Mouse (Mus musculus) midbrain, postnatal 0 days (tissue): ENCODE measurements around the gene Ap1m1. TPM values are rescaled to one million over a fixed set of nuclear protein-coding genes. Genes with fewer than 3 reads are reported as not detected.

Experiments
- ATAC-seq: fragments of 200-750 bp; cut with Nextera tagmentation; 2 replicates; pipeline ENCODE4 v1.8.0; 2017; ENCODE audit warnings: moderate number of reproducible peaks, mild to moderate bottlenecking, moderate TSS enrichment, moderate library complexity; ENCODE audit not compliant: low FRiP score
- DNase-seq: peaks from one replicate; pipeline ENCODE4 v3.0.0-alpha.2; 2015; ENCODE audit warnings: low spot score
- H3K27ac ChIP-seq: fragments of 300-500 bp; sonication (generic); 2 replicates; pipeline ENCODE4 v1.5.1; 2014; ENCODE audit warnings: low read depth, mild to moderate bottlenecking, low read length, mixed read lengths
- H3K27me3 ChIP-seq: fragments of 300-500 bp; sonication (generic); 2 replicates; pipeline ENCODE4 v1.6.1; 2014; ENCODE audit warnings: low read length, control low read depth, mixed read lengths; ENCODE audit not compliant: insufficient read depth
- H3K36me3 ChIP-seq: fragments of 300-500 bp; sonication (generic); 2 replicates; pipeline ENCODE4 v1.6.1; 2014; ENCODE audit warnings: low read length, control low read depth, mixed read lengths; ENCODE audit not compliant: insufficient read depth
- H3K4me1 ChIP-seq: fragments of 300-500 bp; sonication (generic); 2 replicates; pipeline ENCODE4 v1.6.1; 2014; ENCODE audit warnings: mild to moderate bottlenecking, control low read depth, antibody characterized with exemption, low read length, mixed read lengths; ENCODE audit not compliant: insufficient read depth
- H3K4me2 ChIP-seq: fragments of 300-500 bp; sonication (generic); 2 replicates; pipeline ENCODE4 v1.6.1; 2014; ENCODE audit warnings: low read depth, mild to moderate bottlenecking, low read length, mixed read lengths; ENCODE audit not compliant: poor library complexity, severe bottlenecking
- H3K4me3 ChIP-seq: fragments of 300-500 bp; sonication (generic); 2 replicates; pipeline ENCODE4 v1.5.1; 2014; ENCODE audit warnings: low read depth, mild to moderate bottlenecking, low read length, moderate library complexity
- H3K9ac ChIP-seq: fragments of 300-500 bp; sonication (generic); replicated peaks from 2 replicates; pipeline ENCODE4 v1.6.1; 2014; ENCODE audit warnings: mild to moderate bottlenecking, low read length, moderate library complexity, mixed read lengths; ENCODE audit not compliant: poor library complexity, severe bottlenecking
- H3K9me3 ChIP-seq: fragments of 300-500 bp; sonication (generic); 2 replicates; pipeline ENCODE4 v1.6.1; 2016; ENCODE audit warnings: low read length, control low read depth
- CTCF ChIP-seq: IDR thresholded peaks from 2 replicates; pipeline ENCODE4 v1.5.1; 2016; ENCODE audit warnings: antibody characterized with exemption, mild to moderate bottlenecking
- WGBS: fragments of 180-500 bp; shearing (Covaris S2); extraction: QIAGEN DNeasy Blood & Tissue Kit; methylation state at CpG from one replicate; pipeline ENCODE4 v1.1.7; 2014; 5-methylcytosine and 5-hydroxymethylcytosine counted together
- polyA plus RNA-seq: library from polyadenylated mRNA; unstranded; fragments of >200 nt; fragmentation: Nextera tagmentation; extraction: Ambion mirVana; gene quantifications from 2 replicates; pipeline ENCODE4 v1.2.1, GENCODE M21; 2015
- total RNA-seq: library from RNA; depleted of rRNA; stranded (reverse); fragments of >200 nt; gene quantifications from 2 replicates; pipeline ENCODE4 v1.2.3, GENCODE M21; 2014; rRNA removed

The Ap1m1 gene
- total and polyA plus RNA-seq, 2 experiments from 2014 or later = 81.8 to 252 TPM

- Histone ChIP-seq H3K27me3 (no peaks in the 10 kb centered on the region), H3K27ac (no peak overlapping the region), H3K4me1 (no peaks in the 10 kb centered on the region), H3K4me3 (no peak overlapping the region), H3K9me3 (no peaks in the 10 kb centered on the region), H3K36me3 (no peaks in the 10 kb centered on the region), H3K4me2 (no peak overlapping the region), H3K9ac (no peak overlapping the region)
- WGBS = 67% methylated on average over 8 of the region's 8 CpGs
- peak; percentile 1; the same call in 1 of the 2 replicates for TF ChIP-seq CTCF
- DNase-seq (no peak), ATAC-seq (no peak)
Measured at GRCm38 (mm10) chr8:72303633-72304032, 63.8 kb downstream of the Ap1m1 start.

GRCm38 (mm10) chr8:72305210-72305905 is 65.5 kb downstream of the Ap1m1 start, which contains the start of gene Gm10282:
Gene Gm10282, minus strand, starts transcription at chr8:72305260.
- Histone ChIP-seq H3K4me3 (no peak within 1 kb of the TSS), H3K9ac (no peak within 1 kb of the TSS), H3K27me3 (no peaks in the 10 kb centered on the region), H3K4me2 (no peak within 1 kb of the TSS), H3K27ac (no peak within 1 kb of the TSS), H3K4me1 (no peaks in the 10 kb centered on the region), H3K36me3 (no peaks in the 10 kb centered on the region), H3K9me3 (no peaks in the 10 kb centered on the region)
- no peak for ATAC-seq
- DNase-seq = no peak
- no peak for TF ChIP-seq CTCF
- 76% methylated on average over 15 of the region's 16 CpGs for WGBS

- no peak overlapping the region for H3K9ac ChIP-seq
- no peaks in the 10 kb centered on the region for H3K27me3 ChIP-seq
- H3K27ac ChIP-seq = no peak overlapping the region
- no peaks in the 10 kb centered on the region for H3K36me3 ChIP-seq
- DNase-seq (no peak), ATAC-seq (no peak)
- no peaks in the 10 kb centered on the region for H3K9me3 ChIP-seq
- 89% methylated on average over 5 of the region's 5 CpGs for WGBS
- H3K4me2 ChIP-seq = no peak overlapping the region
- no peak overlapping the region for H3K4me3 ChIP-seq
- TF ChIP-seq CTCF = no peak
- H3K4me1 ChIP-seq = no peaks in the 10 kb centered on the region
Measured at GRCm38 (mm10) chr8:72306913-72307312, 67.1 kb downstream of the Ap1m1 start.

Other genes starting within 250 kb of the Ap1m1 start
- gene Cyp4f18, start 230.4 kb upstream of the Ap1m1 start, total RNA-seq = 0.19 TPM in 1 of 2 replicates, not detected in the other
- 0.44 and 0.49 TPM in 2 replicates for gene Cyp4f18, start 230.4 kb upstream of the Ap1m1 start, polyA plus RNA-seq
- not detected in 2 replicates for gene Olfr372, start 198.8 kb upstream of the Ap1m1 start, total RNA-seq
- gene Olfr372, start 198.8 kb upstream of the Ap1m1 start, polyA plus RNA-seq = not detected in 2 replicates
- not detected in 2 replicates for gene Olfr373, start 156.8 kb upstream of the Ap1m1 start, total RNA-seq
- gene Olfr373, start 156.8 kb upstream of the Ap1m1 start, polyA plus RNA-seq = not detected in 2 replicates
- not detected in 2 replicates for gene Olfr374, start 133.0 kb upstream of the Ap1m1 start, total RNA-seq
- not detected in 2 replicates for gene Olfr374, start 133.0 kb upstream of the Ap1m1 start, polyA plus RNA-seq
- 82.1 and 108 TPM in 2 replicates for gene Tpm4, start 105.0 kb upstream of the Ap1m1 start, total RNA-seq
- 87.5 and 91.5 TPM in 2 replicates for gene Tpm4, start 105.0 kb upstream of the Ap1m1 start, polyA plus RNA-seq
- gene Rab8a, start 78.8 kb upstream of the Ap1m1 start, total RNA-seq = 32.9 and 43.0 TPM in 2 replicates
- gene Rab8a, start 78.8 kb upstream of the Ap1m1 start, polyA plus RNA-seq = 66.7 and 66.9 TPM in 2 replicates
- 0.24 and 0.55 TPM in 2 replicates for gene Hsh2d, start 50.4 kb upstream of the Ap1m1 start, total RNA-seq
- not detected in 2 replicates for gene Hsh2d, start 50.4 kb upstream of the Ap1m1 start, polyA plus RNA-seq
- not detected in 2 replicates for gene Cib3, start 27.2 kb upstream of the Ap1m1 start, total RNA-seq
- gene Cib3, start 27.2 kb upstream of the Ap1m1 start, polyA plus RNA-seq = not detected in 2 replicates
- not detected in 2 replicates for gene Gm11034, start 26.4 kb upstream of the Ap1m1 start, total RNA-seq
- not detected in 2 replicates for gene Gm11034, start 26.4 kb upstream of the Ap1m1 start, polyA plus RNA-seq
- gene Fam32a, start 20.3 kb upstream of the Ap1m1 start, total RNA-seq = 113 and 116 TPM in 2 replicates
- 91.6 and 92.5 TPM in 2 replicates for gene Fam32a, start 20.3 kb upstream of the Ap1m1 start, polyA plus RNA-seq
- 2.4 and 3.9 TPM in 2 replicates for gene Gm10282, start 65.2 kb downstream of the Ap1m1 start, total RNA-seq
- 9.0 and 10.2 TPM in 2 replicates for gene Gm10282, start 65.2 kb downstream of the Ap1m1 start, polyA plus RNA-seq
- 5.3 and 7.8 TPM in 2 replicates for gene Klf2, start 79.0 kb downstream of the Ap1m1 start, total RNA-seq
- 9.8 and 10.5 TPM in 2 replicates for gene Klf2, start 79.0 kb downstream of the Ap1m1 start, polyA plus RNA-seq
- gene Eps15l1, start 181.4 kb downstream of the Ap1m1 start, total RNA-seq = 65.7 and 66.4 TPM in 2 replicates
- gene Eps15l1, start 181.4 kb downstream of the Ap1m1 start, polyA plus RNA-seq = 51.3 and 51.9 TPM in 2 replicates
- gene Calr3, start 203.9 kb downstream of the Ap1m1 start, total RNA-seq = 0.28 and 0.77 TPM in 2 replicates
- gene Calr3, start 203.9 kb downstream of the Ap1m1 start, polyA plus RNA-seq = 1.0 and 1.2 TPM in 2 replicates
- 8.7 and 8.9 TPM in 2 replicates for gene 1700030K09Rik, start 203.9 kb downstream of the Ap1m1 start, total RNA-seq
- 14.7 TPM in 2 replicates for gene 1700030K09Rik, start 203.9 kb downstream of the Ap1m1 start, polyA plus RNA-seq
- 33.4 and 51.4 TPM in 2 replicates for gene Cherp, start 235.2 kb downstream of the Ap1m1 start, total RNA-seq
- gene Cherp, start 235.2 kb downstream of the Ap1m1 start, polyA plus RNA-seq = 44.5 and 50.9 TPM in 2 replicates